Mouse (Mus musculus): ENCODE measurements around the gene Cnmd. TPM values are rescaled to one million over a fixed set of nuclear protein-coding genes. Genes with fewer than 3 reads are reported as not detected.
A peak's percentile ranks its signal among the peaks of the same experiment; 100 is the strongest.

Cnmd gene
- polyA plus RNA-seq, 1 experiment from 2014 or later, result 1.7 TPM

DNA sequence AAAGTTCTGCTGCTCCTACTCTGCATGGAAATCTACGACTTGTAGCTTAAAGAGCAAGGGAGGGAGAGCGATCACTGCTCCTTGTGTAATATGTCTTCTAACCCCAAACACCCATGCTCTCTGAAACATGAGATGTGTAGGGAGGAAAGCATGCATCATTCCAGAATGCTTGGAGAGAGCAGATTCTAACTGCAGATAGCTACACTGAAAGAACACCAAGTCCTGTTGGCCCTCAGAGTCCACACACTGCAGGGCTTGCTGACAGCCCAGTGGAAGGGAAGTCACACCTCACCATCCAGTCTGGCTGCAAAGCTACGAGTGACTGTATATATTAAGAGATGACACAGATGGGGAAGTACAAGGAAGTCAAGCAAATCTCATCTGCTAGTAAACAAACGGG is 9.3 kb downstream of the Cnmd start:
- Histone ChIP-seq H3K4me3 (replicated peaks; ENCODE audit: low read depth, low read length) (no peak overlapping the region), H3K36me3 (ENCODE audit: insufficient read depth, low read length) (no peaks in the 10 kb centered on the region), H3K27me3 (ENCODE audit: insufficient read depth, low read length) (no peaks in the 10 kb centered on the region), H3K9me3 (replicated peaks; ENCODE audit: low read length) (no peaks in the 10 kb centered on the region), H3K27ac (no peak overlapping the region), H3K4me2 (ENCODE audit: low read length) (no peak overlapping the region), H3K4me1 (replicated peaks; ENCODE audit: insufficient read depth, low read length) (no peaks in the 10 kb centered on the region), H3K9ac (ENCODE audit: low read depth, low read length) (no peak overlapping the region)
- DNase-seq (ENCODE audit: low spot score) (peak; percentile 78), ATAC-seq (replicated peaks; ENCODE audit: low FRiP score, low read depth) (peak; percentile 69; the same call in 1 of the 2 replicates)
- no peak for TF ChIP-seq CTCF (IDR thresholded peaks at IDR 0.05; ENCODE audit: low read depth)
- WGBS, result 33% methylated on average over 4 of the region's 4 CpGs

DNA sequence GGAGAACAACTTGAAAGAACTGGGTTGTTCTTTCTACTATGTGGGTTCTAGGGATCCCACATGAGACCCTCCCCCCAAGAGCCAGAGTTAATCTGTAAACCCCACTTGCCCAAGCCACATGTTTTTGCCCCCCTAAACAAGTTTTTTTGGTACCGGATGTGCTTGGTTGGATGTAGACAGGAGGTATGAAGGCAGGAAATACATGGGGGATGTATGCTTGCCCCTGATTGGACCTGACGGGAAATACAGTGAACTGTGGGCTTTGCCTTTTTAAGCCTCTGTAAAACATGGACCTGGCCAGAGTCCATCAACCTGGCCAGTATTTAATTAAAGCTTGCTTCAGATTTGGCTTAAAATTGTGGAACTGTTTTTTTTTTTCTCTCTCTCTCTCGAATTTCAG is 12.3 kb downstream of the Cnmd start:
- H3K27ac ChIP-seq, result no peak overlapping the region
- no peaks in the 10 kb centered on the region for H3K9me3 ChIP-seq (replicated peaks; ENCODE audit: low read length)
- H3K27me3 ChIP-seq (ENCODE audit: insufficient read depth, low read length), result no peaks in the 10 kb centered on the region
- 42% methylated on average over 3 of the region's 3 CpGs for WGBS
- no peaks in the 10 kb centered on the region for H3K4me1 ChIP-seq (replicated peaks; ENCODE audit: insufficient read depth, low read length)
- DNase-seq (ENCODE audit: low spot score), result no peak
- TF ChIP-seq CTCF (IDR thresholded peaks at IDR 0.05; ENCODE audit: low read depth), result no peak
- no peak for ATAC-seq (replicated peaks; ENCODE audit: low FRiP score, low read depth)
- no peak overlapping the region for H3K9ac ChIP-seq (ENCODE audit: low read depth, low read length)
- H3K36me3 ChIP-seq (ENCODE audit: insufficient read depth, low read length), result no peaks in the 10 kb centered on the region
- no peak overlapping the region for H3K4me2 ChIP-seq (ENCODE audit: low read length)
- H3K4me3 ChIP-seq (replicated peaks; ENCODE audit: low read depth, low read length), result no peak overlapping the region

GRCm38 (mm10) chr14:79645378-79645777 is 16.6 kb downstream of the Cnmd start:
- no peak for DNase-seq (ENCODE audit: low spot score)
- ATAC-seq (replicated peaks; ENCODE audit: low FRiP score, low read depth), result no peak
- Histone ChIP-seq H3K9ac (ENCODE audit: low read depth, low read length) (no peak overlapping the region), H3K9me3 (replicated peaks; ENCODE audit: low read length) (no peaks in the 10 kb centered on the region), H3K27me3 (ENCODE audit: insufficient read depth, low read length) (no peaks in the 10 kb centered on the region), H3K36me3 (ENCODE audit: insufficient read depth, low read length) (no peaks in the 10 kb centered on the region), H3K4me2 (ENCODE audit: low read length) (no peak overlapping the region), H3K4me3 (replicated peaks; ENCODE audit: low read depth, low read length) (no peak overlapping the region), H3K4me1 (replicated peaks; ENCODE audit: insufficient read depth, low read length) (no peaks in the 10 kb centered on the region), H3K27ac (no peak overlapping the region)
- 19% methylated on average over 11 of the region's 11 CpGs for WGBS
- TF ChIP-seq CTCF (IDR thresholded peaks at IDR 0.05; ENCODE audit: low read depth), result no peak

DNA sequence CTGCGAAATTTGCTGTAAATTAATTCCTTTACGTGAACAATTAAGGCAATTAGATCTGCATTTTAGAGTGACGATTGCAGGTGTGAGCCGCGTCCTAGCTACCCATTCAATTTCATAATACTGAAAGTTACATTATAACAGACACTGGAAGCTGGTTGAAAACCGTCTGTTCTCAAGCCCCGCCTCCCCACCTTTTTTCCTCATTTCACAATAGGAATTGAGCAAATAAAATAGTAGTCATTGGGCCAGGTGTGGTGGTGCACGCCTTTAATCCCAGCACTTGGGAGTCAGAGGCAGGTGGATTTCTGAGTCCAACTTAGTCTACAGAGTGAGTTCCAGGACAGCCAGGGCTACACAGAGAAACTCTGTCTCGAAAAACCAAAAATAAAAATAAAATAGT is 19.9 kb downstream of the Cnmd start:
- H3K36me3 ChIP-seq (ENCODE audit: insufficient read depth, low read length), result no peaks in the 10 kb centered on the region
- H3K27ac ChIP-seq, result no peak overlapping the region
- H3K4me3 ChIP-seq (replicated peaks; ENCODE audit: low read depth, low read length), result no peak overlapping the region
- DNase-seq (ENCODE audit: low spot score) (no peak), ATAC-seq (replicated peaks; ENCODE audit: low FRiP score, low read depth) (no peak)
- no peak overlapping the region for H3K4me2 ChIP-seq (ENCODE audit: low read length)
- no peak for TF ChIP-seq CTCF (IDR thresholded peaks at IDR 0.05; ENCODE audit: low read depth)
- 84% methylated on average over 9 of the region's 9 CpGs for WGBS
- H3K27me3 ChIP-seq (ENCODE audit: insufficient read depth, low read length), result no peaks in the 10 kb centered on the region
- H3K9me3 ChIP-seq (replicated peaks; ENCODE audit: low read length), result no peaks in the 10 kb centered on the region
- H3K9ac ChIP-seq (ENCODE audit: low read depth, low read length), result no peak overlapping the region
- no peaks in the 10 kb centered on the region for H3K4me1 ChIP-seq (replicated peaks; ENCODE audit: insufficient read depth, low read length)

DNA sequence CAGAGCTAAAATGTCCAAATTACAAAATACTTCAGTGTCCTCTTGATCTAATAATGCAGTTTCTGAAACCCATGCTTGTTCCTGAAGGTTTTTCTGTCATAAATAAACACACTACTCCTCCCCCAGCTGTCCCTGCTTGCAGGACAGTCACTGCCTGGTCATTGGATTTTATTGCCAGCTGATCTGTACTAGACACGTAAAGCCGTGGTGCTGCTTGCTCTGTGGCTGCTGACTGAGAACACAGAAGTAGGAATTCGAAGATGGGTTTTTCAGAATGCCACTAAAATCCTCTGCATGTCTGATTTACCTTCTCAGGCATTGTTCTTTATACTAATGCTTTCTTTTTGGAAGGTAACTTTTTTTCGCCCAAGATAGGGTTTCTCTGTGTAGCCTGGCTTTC is 25.2 kb downstream of the Cnmd start:
- Histone ChIP-seq H3K4me1 (replicated peaks; ENCODE audit: insufficient read depth, low read length) (no peaks in the 10 kb centered on the region), H3K9ac (ENCODE audit: low read depth, low read length) (no peak overlapping the region), H3K9me3 (replicated peaks; ENCODE audit: low read length) (no peaks in the 10 kb centered on the region), H3K27me3 (ENCODE audit: insufficient read depth, low read length) (no peaks in the 10 kb centered on the region), H3K4me2 (ENCODE audit: low read length) (no peak overlapping the region), H3K4me3 (replicated peaks; ENCODE audit: low read depth, low read length) (no peak overlapping the region), H3K36me3 (ENCODE audit: insufficient read depth, low read length) (no peaks in the 10 kb centered on the region), H3K27ac (no peak overlapping the region)
- ATAC-seq (replicated peaks; ENCODE audit: low FRiP score, low read depth) (no peak), DNase-seq (ENCODE audit: low spot score) (peak; percentile 43)
- no peak for TF ChIP-seq CTCF (IDR thresholded peaks at IDR 0.05; ENCODE audit: low read depth)
- 45% methylated on average over 4 of the region's 4 CpGs for WGBS

DNA sequence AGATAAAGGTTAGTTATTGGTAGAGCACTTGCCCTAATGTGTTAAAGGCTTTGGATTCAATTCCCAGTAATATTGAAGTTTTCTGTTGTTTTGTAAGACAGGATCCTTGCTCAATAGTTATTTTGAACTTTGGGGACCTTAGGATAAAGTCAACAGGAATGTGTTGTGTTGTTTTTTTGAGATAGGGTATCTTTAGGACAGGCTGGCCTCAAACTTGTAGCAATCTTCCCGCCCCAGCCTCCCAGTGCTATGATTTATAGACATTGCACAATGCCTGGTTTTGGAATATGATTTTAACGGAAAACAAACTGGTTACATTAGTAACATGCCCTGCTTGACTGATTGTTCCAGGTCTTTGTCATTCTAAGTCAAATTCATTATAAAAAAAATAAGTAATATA is 28.8 kb downstream of the Cnmd start:
- Histone ChIP-seq H3K4me3 (replicated peaks; ENCODE audit: low read depth, low read length) (no peak overlapping the region), H3K27ac (no peak overlapping the region), H3K4me2 (ENCODE audit: low read length) (no peak overlapping the region), H3K36me3 (ENCODE audit: insufficient read depth, low read length) (peaks cover 15% of the 10 kb centered on the region), H3K4me1 (replicated peaks; ENCODE audit: insufficient read depth, low read length) (no peaks in the 10 kb centered on the region), H3K27me3 (ENCODE audit: insufficient read depth, low read length) (no peaks in the 10 kb centered on the region), H3K9ac (ENCODE audit: low read depth, low read length) (no peak overlapping the region), H3K9me3 (replicated peaks; ENCODE audit: low read length) (no peaks in the 10 kb centered on the region)
- ATAC-seq (replicated peaks; ENCODE audit: low FRiP score, low read depth) (no peak), DNase-seq (ENCODE audit: low spot score) (no peak)
- WGBS, result 82% methylated on average over 2 of the region's 2 CpGs
- no peak for TF ChIP-seq CTCF (IDR thresholded peaks at IDR 0.05; ENCODE audit: low read depth)

DNA sequence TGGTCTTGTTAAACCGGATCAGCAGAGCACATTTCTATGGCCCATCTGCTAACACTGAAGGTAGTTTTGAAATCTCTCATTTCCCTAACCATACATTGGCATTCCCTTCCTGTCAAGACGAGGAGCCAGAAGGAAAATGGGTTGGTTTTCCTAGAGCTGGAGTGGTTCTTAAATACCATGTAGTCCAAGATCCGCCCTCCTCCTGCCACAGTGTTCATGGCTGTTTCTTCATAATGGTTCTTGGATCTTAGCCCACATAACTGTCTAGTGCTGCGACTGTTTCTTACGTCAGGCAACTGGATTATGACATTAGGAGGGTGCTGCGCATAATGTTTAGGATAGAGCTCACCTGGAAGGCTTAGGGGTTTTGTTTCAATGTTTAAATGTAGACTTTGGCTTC is 29.6 kb downstream of the Cnmd start:
- H3K36me3 ChIP-seq (ENCODE audit: insufficient read depth, low read length), result peaks cover 18% of the 10 kb centered on the region
- 86% methylated on average over 6 of the region's 6 CpGs for WGBS
- H3K4me1 ChIP-seq (replicated peaks; ENCODE audit: insufficient read depth, low read length), result no peaks in the 10 kb centered on the region
- H3K27ac ChIP-seq, result no peak overlapping the region
- no peak overlapping the region for H3K9ac ChIP-seq (ENCODE audit: low read depth, low read length)
- no peaks in the 10 kb centered on the region for H3K27me3 ChIP-seq (ENCODE audit: insufficient read depth, low read length)
- ATAC-seq (replicated peaks; ENCODE audit: low FRiP score, low read depth) (no peak), DNase-seq (ENCODE audit: low spot score) (no peak)
- no peaks in the 10 kb centered on the region for H3K9me3 ChIP-seq (replicated peaks; ENCODE audit: low read length)
- no peak for TF ChIP-seq CTCF (IDR thresholded peaks at IDR 0.05; ENCODE audit: low read depth)
- H3K4me2 ChIP-seq (ENCODE audit: low read length), result no peak overlapping the region
- H3K4me3 ChIP-seq (replicated peaks; ENCODE audit: low read depth, low read length), result no peak overlapping the region

All from kidney, postnatal 0 days (tissue).